Mouse (Mus musculus): ENCODE measurements around the gene Ppp1r37. TPM values are rescaled to one million over a fixed set of nuclear protein-coding genes. Genes with fewer than 3 reads are reported as not detected.

Ppp1r37 gene
- polyA plus RNA-seq, 2 experiments = 5.6 to 84.9 TPM

- no peaks in the 10 kb centered on the region for H3K9me3 ChIP-seq (ENCODE audit: control insufficient read depth, low read length)
- H3K27ac ChIP-seq (replicated peaks; ENCODE audit: low read depth, low read length) = no peak overlapping the region
- H3K4me2 ChIP-seq (replicated peaks; ENCODE audit: low read depth, low read length, severe bottlenecking) = peak overlapping the region; percentile 98; the same call in 1 of the 2 replicates
- DNase-seq (ENCODE audit: low spot score) (no peak), ATAC-seq (ENCODE audit: low FRiP score, low read depth) (no peak)
- H3K4me1 ChIP-seq (ENCODE audit: control insufficient read depth, insufficient read depth, low read length) = peaks cover 7% of the 10 kb centered on the region
- TF ChIP-seq POLR2A (IDR thresholded peaks at IDR 0.05; ENCODE audit: borderline replicate concordance, extremely low read depth, insufficient read depth, insufficient read length) = no peak
- H3K9ac ChIP-seq (ENCODE audit: low read depth, low read length, severe bottlenecking) = no peak overlapping the region
- H3K27me3 ChIP-seq (ENCODE audit: control insufficient read depth, insufficient read depth, low read length) = no peaks in the 10 kb centered on the region
- H3K4me3 ChIP-seq (replicated peaks; ENCODE audit: low read length) = peak overlapping the region; percentile 84; the same call in 1 of the 2 replicates
- H3K36me3 ChIP-seq (ENCODE audit: control insufficient read depth, insufficient read depth, low read length) = no peaks in the 10 kb centered on the region
- WGBS = 94% methylated on average over 7 of the region's 7 CpGs
These were observed 53.1 kb downstream of the Ppp1r37 start for GRCm38 (mm10) chr7:19509786-19510185.

- no peak overlapping the region for H3K27ac ChIP-seq (replicated peaks; ENCODE audit: low read depth, low read length)
- H3K9me3 ChIP-seq (ENCODE audit: control insufficient read depth, low read length) = no peaks in the 10 kb centered on the region
- peak; percentile 5 for ATAC-seq (ENCODE audit: low FRiP score, low read depth)
These were observed 53.8 kb downstream of the Ppp1r37 start for GRCm38 (mm10) chr7:19508924-19509568.

GRCm38 (mm10) chr7:19508150-19508923 lies 54.5 kb downstream of the Ppp1r37 start, which contains the start of the genes Bloc1s3 and Trappc6a:
Gene Bloc1s3 (minus strand): TSS chr7:19508367.
Gene Trappc6a (plus strand): TSS chr7:19508395.
- peak; percentile 97 for ATAC-seq (ENCODE audit: low FRiP score, low read depth)
- 0 out of 2 replicates have a peak, but pooled peaks have one; percentile 71 for TF ChIP-seq POLR2A (IDR thresholded peaks at IDR 0.05; ENCODE audit: borderline replicate concordance, extremely low read depth, insufficient read depth, insufficient read length)
- Histone ChIP-seq H3K27me3 (ENCODE audit: control insufficient read depth, insufficient read depth, low read length) (no peaks in the 10 kb centered on the region), H3K9ac (ENCODE audit: low read depth, low read length, severe bottlenecking) (peak within 1 kb of the TSS; percentile 80), H3K9me3 (ENCODE audit: control insufficient read depth, low read length) (no peaks in the 10 kb centered on the region), H3K4me3 (replicated peaks; ENCODE audit: low read length) (peak within 1 kb of the TSS; percentile 84), H3K27ac (replicated peaks; ENCODE audit: low read depth, low read length) (peak within 1 kb of the TSS; percentile 19; the same call in 1 of the 2 replicates), H3K4me2 (replicated peaks; ENCODE audit: low read depth, low read length, severe bottlenecking) (peak within 1 kb of the TSS; percentile 98), H3K4me1 (ENCODE audit: control insufficient read depth, insufficient read depth, low read length) (peaks cover 7% of the 10 kb centered on the region), H3K36me3 (ENCODE audit: control insufficient read depth, insufficient read depth, low read length) (no peaks in the 10 kb centered on the region)
- under 1% methylated on average over 56 of the region's 56 CpGs for WGBS
- peak; percentile 95 for DNase-seq (ENCODE audit: low spot score)

More at GRCm38 (mm10) chr7:19508924-19509568, 53.8 kb downstream of the Ppp1r37 start:
- Histone ChIP-seq H3K27me3 (ENCODE audit: control insufficient read depth, insufficient read depth, low read length) (no peaks in the 10 kb centered on the region), H3K4me2 (replicated peaks; ENCODE audit: low read depth, low read length, severe bottlenecking) (peak overlapping the region; percentile 98), H3K36me3 (ENCODE audit: control insufficient read depth, insufficient read depth, low read length) (no peaks in the 10 kb centered on the region), H3K4me1 (ENCODE audit: control insufficient read depth, insufficient read depth, low read length) (peaks cover 7% of the 10 kb centered on the region), H3K4me3 (replicated peaks; ENCODE audit: low read length) (peak overlapping the region; percentile 84), H3K9ac (ENCODE audit: low read depth, low read length, severe bottlenecking) (peak overlapping the region; percentile 80)
- DNase-seq (ENCODE audit: low spot score) = no peak
- TF ChIP-seq POLR2A (IDR thresholded peaks at IDR 0.05; ENCODE audit: borderline replicate concordance, extremely low read depth, insufficient read depth, insufficient read length) = no peak
- WGBS = 7% methylated on average over 15 of the region's 15 CpGs

GRCm38 (mm10) chr7:19507612-19507981 lies 55.3 kb downstream of the Ppp1r37 start:
- no peak for TF ChIP-seq POLR2A (IDR thresholded peaks at IDR 0.05; ENCODE audit: borderline replicate concordance, extremely low read depth, insufficient read depth, insufficient read length)
- ATAC-seq (ENCODE audit: low FRiP score, low read depth) = no peak
- Histone ChIP-seq H3K4me3 (replicated peaks; ENCODE audit: low read length) (peak overlapping the region; percentile 84), H3K36me3 (ENCODE audit: control insufficient read depth, insufficient read depth, low read length) (no peaks in the 10 kb centered on the region), H3K9me3 (ENCODE audit: control insufficient read depth, low read length) (no peaks in the 10 kb centered on the region), H3K27ac (replicated peaks; ENCODE audit: low read depth, low read length) (peak overlapping the region; percentile 19; the same call in 1 of the 2 replicates), H3K4me1 (ENCODE audit: control insufficient read depth, insufficient read depth, low read length) (peaks cover 7% of the 10 kb centered on the region), H3K27me3 (ENCODE audit: control insufficient read depth, insufficient read depth, low read length) (no peaks in the 10 kb centered on the region), H3K9ac (ENCODE audit: low read depth, low read length, severe bottlenecking) (peak overlapping the region; percentile 80), H3K4me2 (replicated peaks; ENCODE audit: low read depth, low read length, severe bottlenecking) (peak overlapping the region; percentile 98)
- DNase-seq (ENCODE audit: low spot score) = no peak
- 4% methylated on average over 17 of the region's 18 CpGs for whole genome bisulfite sequencing

- Histone ChIP-seq H3K4me3 (replicated peaks; ENCODE audit: low read length) (peak overlapping the region; percentile 84), H3K27me3 (ENCODE audit: control insufficient read depth, insufficient read depth, low read length) (no peaks in the 10 kb centered on the region), H3K36me3 (ENCODE audit: control insufficient read depth, insufficient read depth, low read length) (no peaks in the 10 kb centered on the region), H3K9ac (ENCODE audit: low read depth, low read length, severe bottlenecking) (peak overlapping the region; percentile 80), H3K4me1 (ENCODE audit: control insufficient read depth, insufficient read depth, low read length) (peaks cover 7% of the 10 kb centered on the region), H3K27ac (replicated peaks; ENCODE audit: low read depth, low read length) (peak overlapping the region; percentile 19; the same call in 1 of the 2 replicates), H3K4me2 (replicated peaks; ENCODE audit: low read depth, low read length, severe bottlenecking) (peak overlapping the region; percentile 98), H3K9me3 (ENCODE audit: control insufficient read depth, low read length) (no peaks in the 10 kb centered on the region)
- no peak; the same call in 1 of the 2 replicates for ATAC-seq (ENCODE audit: low FRiP score, low read depth)
- WGBS = 1% methylated on average over 66 of the region's 71 CpGs
- DNase-seq (ENCODE audit: low spot score) = peak; percentile 49
- TF ChIP-seq POLR2A (IDR thresholded peaks at IDR 0.05; ENCODE audit: borderline replicate concordance, extremely low read depth, insufficient read depth, insufficient read length) = 0 out of 2 replicates have a peak, but pooled peaks have one; percentile 13
These were observed 55.8 kb downstream of the Ppp1r37 start for GRCm38 (mm10) chr7:19506969-19507611.

Measured in limb, embryonic 14.5 days (tissue).